Mouse (Mus musculus) embryonic facial prominence, embryonic 15.5 days (tissue): Measurements from ENCODE around the gene Bcas3. TPM values are rescaled to one million over a fixed set of nuclear protein-coding genes. Genes with fewer than 3 reads are reported as not detected.

Source experiments
- ATAC-seq: fragments of 200-750 bp; cut with Nextera tagmentation; 2 replicates; pipeline ENCODE4 v1.8.0; 2017; ENCODE audit warnings: low read depth, moderate TSS enrichment; ENCODE audit not compliant: insufficient number of reproducible peaks, low FRiP score, low TSS enrichment
- H3K27ac ChIP-seq: fragments of 300-500 bp; sonication (generic); replicated peaks from 2 replicates; pipeline ENCODE4 v1.5.1; 2015; ENCODE audit warnings: mild to moderate bottlenecking, inconsistent platforms
- H3K27me3 ChIP-seq: fragments of 300-500 bp; sonication (generic); 2 replicates; pipeline ENCODE4 v1.6.1; 2015; ENCODE audit warnings: inconsistent platforms
- H3K36me3 ChIP-seq: fragments of 300-500 bp; sonication (generic); 2 replicates; pipeline ENCODE4 v1.6.1; 2015; ENCODE audit warnings: mild to moderate bottlenecking, inconsistent platforms
- H3K4me1 ChIP-seq: fragments of 300-500 bp; sonication (generic); 2 replicates; pipeline ENCODE4 v1.6.1; 2015; ENCODE audit warnings: inconsistent platforms
- H3K4me2 ChIP-seq: fragments of 300-500 bp; sonication (generic); replicated peaks from 2 replicates; pipeline ENCODE4 v1.6.1; 2015; ENCODE audit warnings: mild to moderate bottlenecking, inconsistent platforms
- H3K4me3 ChIP-seq: fragments of 300-500 bp; sonication (generic); replicated peaks from 2 replicates; pipeline ENCODE4 v1.5.1; 2015; ENCODE audit warnings: mild to moderate bottlenecking, inconsistent platforms
- H3K9ac ChIP-seq: fragments of 300-500 bp; sonication (generic); 2 replicates; pipeline ENCODE4 v1.6.1; 2015; ENCODE audit warnings: inconsistent platforms
- H3K9me3 ChIP-seq: fragments of 300-500 bp; sonication (generic); replicated peaks from 2 replicates; pipeline ENCODE4 v1.6.1; 2016; ENCODE audit warnings: inconsistent platforms
- WGBS: fragments of 180-500 bp; shearing (Covaris S2); methylation state at CpG from one replicate; pipeline ENCODE4 v1.1.7; 2015; 5-methylcytosine and 5-hydroxymethylcytosine counted together
- polyA plus RNA-seq: library from polyadenylated mRNA; unstranded; fragments of >200 nt; fragmentation: Nextera tagmentation; extraction: Ambion mirVana; gene quantifications from 2 replicates; pipeline ENCODE4 v1.2.1, GENCODE M21; 2015

Gene Bcas3
- polyA plus RNA-seq, 1 experiment from 2014 or later, result 32.7 TPM

DNA sequence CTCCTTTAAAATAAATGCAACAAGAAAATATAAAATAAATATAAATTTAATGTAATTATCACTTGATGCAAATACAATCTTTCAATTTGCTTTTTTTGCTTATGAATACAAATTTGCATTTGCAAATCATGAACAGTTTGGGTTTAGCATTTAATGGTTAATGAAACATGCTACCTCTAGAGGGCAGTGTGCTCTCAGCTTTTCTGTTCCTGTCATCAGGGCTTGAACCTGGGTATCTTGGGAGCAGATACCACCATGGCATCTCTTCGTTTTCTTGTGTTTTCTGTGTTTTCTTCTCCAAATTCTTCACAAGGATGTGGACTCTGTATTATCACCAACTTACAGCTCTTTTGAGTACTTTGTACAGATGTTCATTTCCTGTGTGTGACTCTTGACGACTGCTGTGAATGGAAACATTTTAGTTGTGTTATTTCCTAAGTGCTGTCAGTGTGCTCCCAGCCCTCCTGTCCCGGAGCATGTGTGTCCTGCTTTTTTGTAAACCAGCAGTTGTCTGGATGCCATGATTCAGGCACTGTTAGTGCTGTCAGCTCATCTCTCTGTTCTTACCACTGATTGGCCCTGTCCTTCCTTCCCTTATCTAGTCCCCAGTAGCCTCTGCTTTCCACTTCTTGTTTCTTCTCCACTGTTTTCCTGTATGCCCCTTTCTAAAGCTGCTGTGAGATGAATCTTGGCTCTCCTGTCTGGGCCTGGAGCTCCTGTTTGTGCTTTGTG lies 165.2 kb downstream of the Bcas3 start:
- Histone ChIP-seq H3K4me1 (no peaks in the 10 kb centered on the region), H3K4me3 (no peak overlapping the region), H3K27me3 (no peaks in the 10 kb centered on the region), H3K36me3 (no peaks in the 10 kb centered on the region), H3K27ac (no peak overlapping the region), H3K4me2 (no peak overlapping the region), H3K9me3 (no peaks in the 10 kb centered on the region), H3K9ac (no peak overlapping the region)
- 28% methylated on average over 3 of the region's 3 CpGs for WGBS
- ATAC-seq, result no peak

DNA sequence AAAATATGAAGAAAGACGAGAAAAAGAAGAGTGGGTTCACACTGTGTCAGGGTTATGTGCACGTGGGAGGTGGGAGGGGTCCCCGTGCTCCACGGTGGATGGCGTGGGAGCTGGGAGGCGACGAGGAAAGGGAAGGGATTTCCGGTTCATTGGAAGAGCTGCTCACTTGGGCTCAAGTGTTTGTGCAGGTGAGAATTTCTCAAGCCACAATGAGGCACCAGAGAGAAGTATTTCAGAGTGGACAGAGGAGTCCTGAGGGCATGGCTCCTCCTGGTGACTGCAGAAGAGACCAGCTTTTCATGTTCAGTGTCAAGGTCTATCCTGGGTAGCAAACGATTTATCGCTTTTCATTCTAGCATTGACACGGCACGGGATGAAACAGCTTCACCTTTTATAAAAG lies 167.3 kb downstream of the Bcas3 start:
- no peak for ATAC-seq
- WGBS, result 70% methylated on average over 12 of the region's 12 CpGs

DNA sequence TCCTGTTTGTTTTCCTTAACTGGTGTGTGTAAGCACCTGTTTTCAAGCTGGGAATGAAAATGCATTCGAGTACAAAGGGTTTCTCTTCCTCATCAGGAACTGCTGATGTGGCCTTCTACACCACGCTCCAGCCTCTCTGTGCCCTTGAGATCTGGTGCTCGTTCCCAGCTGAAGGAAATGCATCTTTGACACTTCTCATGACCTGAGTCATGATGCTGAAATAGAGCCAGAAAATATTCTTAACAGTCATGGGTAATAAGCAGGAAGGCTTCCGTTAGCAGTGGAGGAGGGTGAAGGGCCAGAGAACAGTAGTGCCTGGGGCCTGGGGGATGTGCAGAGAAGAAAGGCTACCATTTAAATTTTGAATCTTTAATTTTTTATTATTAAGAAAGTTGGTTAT lies 168.0 kb downstream of the Bcas3 start:
- Histone ChIP-seq H3K4me3 (no peak overlapping the region), H3K36me3 (no peaks in the 10 kb centered on the region), H3K4me2 (no peak overlapping the region), H3K4me1 (peaks cover 24% of the 10 kb centered on the region), H3K27me3 (no peaks in the 10 kb centered on the region), H3K27ac (no peak overlapping the region), H3K9me3 (no peaks in the 10 kb centered on the region), H3K9ac (no peak overlapping the region)
- 60% methylated on average over 4 of the region's 4 CpGs for WGBS
- ATAC-seq, result no peak

More for the DNA sequence above, 167.3 kb downstream of the Bcas3 start:
- Histone ChIP-seq H3K4me1 (peaks cover 17% of the 10 kb centered on the region), H3K4me3 (no peak overlapping the region), H3K27me3 (no peaks in the 10 kb centered on the region), H3K9ac (no peak overlapping the region), H3K4me2 (no peak overlapping the region), H3K36me3 (no peaks in the 10 kb centered on the region), H3K27ac (no peak overlapping the region), H3K9me3 (no peaks in the 10 kb centered on the region)

DNA sequence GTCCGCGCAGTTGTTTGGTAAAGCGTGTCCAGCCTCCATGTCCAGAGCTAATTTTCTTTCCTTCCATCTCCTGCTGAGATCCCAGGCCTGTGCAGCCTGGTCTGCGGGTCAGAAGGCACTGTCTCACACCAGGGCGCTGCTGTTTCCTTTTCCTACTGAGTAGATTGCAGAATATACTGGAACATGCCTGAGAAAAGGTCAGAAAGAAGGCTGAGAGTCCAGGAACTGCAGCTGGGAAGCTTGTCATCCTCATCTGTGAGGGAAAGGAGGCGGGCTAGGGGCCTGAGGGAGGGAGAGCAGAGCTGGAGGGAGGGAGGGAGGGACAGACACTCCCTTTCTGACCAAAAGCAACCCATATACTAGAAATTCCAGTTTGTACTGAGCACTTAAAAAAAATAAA lies 170.7 kb downstream of the Bcas3 start:
- no peaks in the 10 kb centered on the region for H3K27me3 ChIP-seq
- no peak overlapping the region for H3K9ac ChIP-seq
- no peak overlapping the region for H3K4me3 ChIP-seq
- no peaks in the 10 kb centered on the region for H3K36me3 ChIP-seq
- H3K4me1 ChIP-seq, result peaks cover 34% of the 10 kb centered on the region
- H3K27ac ChIP-seq, result peak overlapping the region; percentile 52
- ATAC-seq, result no peak
- peak overlapping the region; percentile 49; the same call in 1 of the 2 replicates for H3K4me2 ChIP-seq
- no peaks in the 10 kb centered on the region for H3K9me3 ChIP-seq
- WGBS, result 48% methylated on average over 6 of the region's 6 CpGs

DNA sequence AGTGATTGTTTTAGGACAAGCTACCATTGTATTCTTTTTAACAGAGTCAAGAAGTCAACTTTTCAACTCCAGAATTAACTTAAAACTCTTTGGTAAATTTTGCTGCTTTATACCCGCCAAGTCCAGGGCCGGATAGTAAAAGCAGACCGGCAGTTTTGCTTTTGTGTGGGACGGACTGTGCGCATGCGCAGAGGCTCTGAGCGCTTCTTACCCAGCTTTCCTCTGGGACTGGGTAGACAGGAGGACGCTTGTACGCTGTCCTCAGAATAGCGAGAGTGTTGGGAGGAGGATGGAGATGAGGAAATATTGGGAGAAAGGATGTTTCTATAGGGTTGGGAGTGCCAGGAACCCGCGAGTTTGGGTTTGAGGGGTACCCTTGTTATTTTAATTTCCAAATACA lies 171.2 kb downstream of the Bcas3 start:
- peak overlapping the region; percentile 65 for H3K27ac ChIP-seq
- peak overlapping the region; percentile 49 for H3K4me2 ChIP-seq
- WGBS, result 7% methylated on average over 12 of the region's 12 CpGs
- H3K9ac ChIP-seq, result no peak overlapping the region
- peak overlapping the region; percentile 26 for H3K4me3 ChIP-seq
- peaks cover 34% of the 10 kb centered on the region for H3K4me1 ChIP-seq
- H3K27me3 ChIP-seq, result no peaks in the 10 kb centered on the region
- ATAC-seq, result no peak
- H3K36me3 ChIP-seq, result no peaks in the 10 kb centered on the region
- H3K9me3 ChIP-seq, result no peaks in the 10 kb centered on the region

DNA sequence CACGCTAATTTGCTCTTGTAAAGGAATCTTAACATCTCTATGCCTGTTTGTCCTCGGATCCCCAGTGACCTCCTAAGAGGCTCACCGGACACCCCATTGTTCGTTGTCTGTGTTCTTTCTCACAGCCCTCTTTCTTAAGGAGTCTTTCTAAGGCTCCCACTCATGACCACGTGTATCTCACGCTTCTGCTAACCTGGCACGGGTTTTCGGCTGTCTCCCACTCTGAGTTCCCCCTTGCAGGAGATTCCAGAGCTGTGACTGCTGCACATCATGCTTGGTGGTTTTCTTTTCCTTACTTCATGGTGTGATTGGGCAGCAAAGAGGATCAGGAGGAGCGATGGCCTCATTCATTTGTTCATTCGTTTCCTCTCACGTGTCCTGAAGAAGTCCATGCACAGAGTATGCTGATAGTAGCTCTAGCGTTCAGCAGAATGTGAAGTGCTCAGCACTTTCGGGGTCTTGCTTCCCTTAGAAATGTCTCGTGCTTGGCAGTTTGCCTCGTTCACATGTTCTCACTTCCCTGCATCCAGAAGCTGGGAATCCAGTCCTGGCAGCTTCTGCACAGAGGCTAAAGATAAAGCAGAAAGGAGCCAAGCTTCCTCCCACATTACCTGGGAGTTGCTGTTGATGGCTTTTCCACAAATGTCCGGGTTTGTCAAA lies 172.0 kb downstream of the Bcas3 start:
- Histone ChIP-seq H3K27ac (peak overlapping the region; percentile 65), H3K9ac (no peak overlapping the region; the same call in 1 of the 2 replicates), H3K4me3 (peak overlapping the region; percentile 26), H3K4me1 (peaks cover 34% of the 10 kb centered on the region), H3K27me3 (no peaks in the 10 kb centered on the region), H3K4me2 (peak overlapping the region; percentile 49), H3K36me3 (no peaks in the 10 kb centered on the region), H3K9me3 (no peaks in the 10 kb centered on the region)
- 0 out of 2 replicates have a peak, but pooled peaks have one; percentile 35 for ATAC-seq
- 12% methylated on average over 16 of the region's 16 CpGs for WGBS

DNA sequence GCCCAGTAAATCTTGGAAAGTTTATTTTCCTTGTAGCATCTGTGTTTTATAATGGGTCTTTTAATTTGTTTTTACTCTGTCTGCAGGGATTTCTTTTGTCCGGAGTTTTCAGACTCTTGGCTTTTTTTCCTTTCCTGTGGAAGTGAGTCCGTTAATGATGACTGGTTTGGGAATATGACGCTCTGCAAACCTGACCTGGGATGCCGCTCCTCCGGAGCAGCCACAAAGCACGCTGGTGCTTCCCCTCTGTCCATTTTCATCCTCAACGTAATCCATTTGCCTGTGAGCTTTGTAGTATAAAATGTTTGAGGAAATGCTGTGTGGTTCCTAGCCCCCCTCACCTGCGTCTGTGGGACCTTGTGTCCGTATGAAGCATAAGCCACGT lies 172.5 kb downstream of the Bcas3 start:
- no peak for ATAC-seq
- Histone ChIP-seq H3K4me2 (peak overlapping the region; percentile 49), H3K36me3 (no peaks in the 10 kb centered on the region), H3K9me3 (no peaks in the 10 kb centered on the region), H3K27ac (peak overlapping the region; percentile 65), H3K4me3 (peak overlapping the region; percentile 26; the same call in 1 of the 2 replicates), H3K4me1 (peaks cover 34% of the 10 kb centered on the region), H3K9ac (no peak overlapping the region; the same call in 1 of the 2 replicates), H3K27me3 (no peaks in the 10 kb centered on the region)
- 15% methylated on average over 10 of the region's 10 CpGs for WGBS

DNA sequence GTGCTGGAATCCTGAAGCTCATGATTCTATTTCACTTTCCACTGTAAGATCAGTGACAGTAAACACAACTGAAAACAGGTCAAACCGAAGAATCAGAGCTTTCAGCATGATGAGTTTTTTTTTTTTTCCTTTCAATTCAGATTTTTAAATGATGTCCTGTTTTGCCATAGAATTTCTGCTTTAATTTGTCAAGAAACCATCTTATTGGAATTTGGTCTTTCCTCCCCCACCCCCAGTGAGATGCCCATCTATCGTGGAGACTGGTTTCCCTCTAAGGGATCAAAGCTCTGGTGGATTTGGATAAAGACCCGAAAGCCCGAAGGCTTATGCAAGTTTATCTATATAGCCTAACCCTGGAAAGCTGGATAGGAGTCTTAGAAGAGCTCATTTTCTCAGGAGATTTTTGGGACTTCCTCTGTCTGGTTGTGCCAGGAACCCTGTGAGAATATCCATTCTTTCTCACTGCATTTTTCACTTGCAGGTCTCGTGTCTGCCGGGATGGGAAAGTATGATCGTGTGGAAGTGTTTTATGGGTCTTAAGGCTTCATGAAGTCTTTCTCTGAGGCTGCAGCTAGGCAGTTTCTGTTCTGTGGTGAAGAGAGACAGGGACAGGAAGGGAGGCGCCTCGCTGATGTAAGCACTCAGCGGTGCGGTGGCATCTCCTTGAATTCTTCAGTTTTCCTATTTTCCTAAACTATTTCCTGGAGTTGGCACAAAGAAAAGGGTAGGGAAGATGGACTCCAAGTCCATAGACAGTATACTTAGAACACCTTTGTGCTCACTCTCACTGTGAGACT lies 173.2 kb downstream of the Bcas3 start:
- Histone ChIP-seq H3K36me3 (no peaks in the 10 kb centered on the region), H3K27ac (peak overlapping the region; percentile 65), H3K4me2 (peak overlapping the region; percentile 49), H3K4me3 (no peak overlapping the region), H3K27me3 (no peaks in the 10 kb centered on the region), H3K4me1 (peaks cover 34% of the 10 kb centered on the region), H3K9me3 (no peaks in the 10 kb centered on the region), H3K9ac (no peak overlapping the region)
- WGBS, result 29% methylated on average over 11 of the region's 11 CpGs
- ATAC-seq, result no peak

DNA sequence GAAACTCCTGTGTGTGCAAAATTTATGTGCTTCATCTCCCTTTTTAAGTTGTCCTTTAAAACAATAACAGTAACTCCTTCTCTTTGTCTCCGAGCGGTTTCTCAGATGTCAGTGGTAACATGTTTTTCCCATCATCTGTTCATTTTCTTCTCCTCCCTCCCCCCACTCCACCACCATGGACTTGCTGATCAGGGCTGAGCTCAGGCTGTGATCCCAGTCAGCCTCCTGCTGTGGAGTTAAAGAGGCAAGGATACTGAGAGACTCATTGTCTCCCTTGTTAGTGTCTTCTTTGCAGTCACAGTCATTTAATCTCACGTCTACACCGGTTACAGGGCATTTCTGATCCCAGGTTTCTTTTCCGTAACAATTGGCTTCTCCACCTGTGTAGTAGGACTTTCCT lies 174.3 kb downstream of the Bcas3 start:
- ATAC-seq, result no peak
- Histone ChIP-seq H3K27me3 (no peaks in the 10 kb centered on the region), H3K9me3 (no peaks in the 10 kb centered on the region), H3K4me3 (no peak overlapping the region), H3K9ac (no peak overlapping the region), H3K4me2 (no peak overlapping the region), H3K36me3 (no peaks in the 10 kb centered on the region), H3K27ac (peak overlapping the region; percentile 45; the same call in 1 of the 2 replicates), H3K4me1 (peaks cover 34% of the 10 kb centered on the region)
- 49% methylated on average over 5 of the region's 5 CpGs for WGBS

DNA sequence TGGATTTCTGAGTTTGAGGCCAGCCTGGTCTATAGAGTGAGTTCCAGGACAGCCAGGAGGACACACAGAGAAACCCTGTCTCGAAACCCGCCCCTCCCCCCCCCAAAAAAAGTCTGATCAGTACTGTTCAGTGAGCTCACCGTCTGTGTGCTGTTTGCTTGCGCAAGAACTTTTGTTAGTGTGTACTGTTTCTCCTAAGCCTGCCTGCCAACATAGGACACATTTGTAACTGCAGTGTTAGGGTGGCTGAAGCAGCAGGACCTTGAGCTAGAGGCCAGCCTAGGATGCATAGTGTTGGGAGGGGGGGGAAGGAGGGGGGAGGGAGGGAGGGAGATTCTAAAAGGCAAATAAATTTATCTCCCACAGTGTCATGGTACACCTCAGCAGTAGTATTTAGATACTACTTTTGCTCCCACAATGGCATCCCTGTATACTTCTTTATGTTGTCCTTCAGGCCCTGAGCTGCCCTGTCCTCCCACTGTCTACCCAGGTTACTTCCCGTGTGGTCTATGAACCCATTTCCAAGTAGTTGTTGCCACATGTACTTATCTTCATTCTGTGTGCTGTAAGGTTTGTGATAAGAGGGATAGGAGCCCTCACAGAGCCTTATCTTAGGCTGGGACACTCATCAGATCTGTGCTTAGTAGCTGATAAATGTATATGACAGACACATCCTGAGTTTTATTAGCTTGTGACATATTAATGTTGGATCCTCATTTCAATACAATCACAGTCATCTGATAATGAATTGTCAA lies 176.7 kb downstream of the Bcas3 start:
- Histone ChIP-seq H3K9me3 (no peaks in the 10 kb centered on the region), H3K27me3 (no peaks in the 10 kb centered on the region), H3K27ac (no peak overlapping the region), H3K4me3 (no peak overlapping the region), H3K36me3 (no peaks in the 10 kb centered on the region), H3K4me1 (peaks cover 22% of the 10 kb centered on the region), H3K9ac (no peak overlapping the region), H3K4me2 (no peak overlapping the region)
- no peak for ATAC-seq
- 71% methylated on average over 5 of the region's 5 CpGs for WGBS
